Mouse (Mus musculus) embryonic facial prominence, embryonic 13.5 days (tissue): Measurements from ENCODE around the gene March6. TPM values are rescaled to one million over a fixed set of nuclear protein-coding genes. Genes with fewer than 3 reads are reported as not detected.

Experiments
- polyA plus RNA-seq: library from polyadenylated mRNA; unstranded; fragments of >200 nt; fragmentation: Nextera tagmentation; extraction: Ambion mirVana; gene quantifications from 2 replicates; pipeline ENCODE4 v1.2.1, GENCODE M21; 2015

The March6 gene
- polyA plus RNA-seq, 1 experiment from 2014 or later, result 29.1 TPM

Other genes starting within 250 kb of the March6 start
- gene Ankrd33b, start 163.3 kb downstream of the March6 start, polyA plus RNA-seq, result 0.32 and 0.74 TPM in 2 replicates
- gene Ropn1l, start 77.3 kb downstream of the March6 start, polyA plus RNA-seq, result 0.94 and 1.5 TPM in 2 replicates
- 2.4 and 2.7 TPM in 2 replicates for gene Cmbl, start 34.3 kb upstream of the March6 start, polyA plus RNA-seq
- gene Cct5, start 70.8 kb upstream of the March6 start, polyA plus RNA-seq, result 537 and 566 TPM in 2 replicates
- gene Fam173b, start 70.8 kb upstream of the March6 start, polyA plus RNA-seq, result 12.4 and 12.8 TPM in 2 replicates